Mouse (Mus musculus) heart, postnatal 0 days (tissue): Measurements from ENCODE around the gene Vwa8. TPM values are rescaled to one million over a fixed set of nuclear protein-coding genes. Genes with fewer than 3 reads are reported as not detected.

Source experiments
- ATAC-seq: fragments of 200-750 bp; cut with Nextera tagmentation; 2 replicates; pipeline ENCODE4 v1.8.0; 2017; ENCODE audit warnings: low read depth, moderate number of reproducible peaks, moderate library complexity; ENCODE audit not compliant: insufficient read depth
- DNase-seq: peaks from one replicate; pipeline ENCODE4 v3.0.0-alpha.2; 2016; ENCODE audit warnings: low spot score
- H3K27ac ChIP-seq: fragments of 300-500 bp; sonication (generic); 2 replicates; pipeline ENCODE4 v1.5.1; 2014; ENCODE audit warnings: low read depth, mild to moderate bottlenecking
- H3K27me3 ChIP-seq: fragments of 300-500 bp; sonication (generic); 2 replicates; pipeline ENCODE4 v1.6.1; 2014; ENCODE audit warnings: low read length, mixed read lengths; ENCODE audit not compliant: control insufficient read depth, insufficient read depth
- H3K36me3 ChIP-seq: fragments of 300-500 bp; sonication (generic); replicated peaks from 2 replicates; pipeline ENCODE4 v1.6.1; 2014; ENCODE audit warnings: low read length, mixed read lengths; ENCODE audit not compliant: control insufficient read depth, insufficient read depth
- H3K4me1 ChIP-seq: fragments of 300-500 bp; sonication (generic); 2 replicates; pipeline ENCODE4 v1.6.1; 2014; ENCODE audit warnings: antibody characterized with exemption; ENCODE audit not compliant: control insufficient read depth, insufficient read depth
- H3K4me2 ChIP-seq: fragments of 300-500 bp; sonication (generic); 2 replicates; pipeline ENCODE4 v1.6.1; 2014; ENCODE audit warnings: low read depth, mild to moderate bottlenecking, low read length, moderate library complexity
- H3K4me3 ChIP-seq: fragments of 300-500 bp; sonication (generic); 2 replicates; pipeline ENCODE4 v1.5.1; 2014; ENCODE audit warnings: low read depth, low read length
- H3K9ac ChIP-seq: fragments of 300-500 bp; sonication (generic); replicated peaks from 2 replicates; pipeline ENCODE4 v1.6.1; 2014; ENCODE audit warnings: low read depth, low read length, mixed read lengths
- H3K9me3 ChIP-seq: fragments of 300-500 bp; sonication (generic); replicated peaks from 2 replicates; pipeline ENCODE4 v1.6.1; 2016; ENCODE audit warnings: low read length; ENCODE audit not compliant: control insufficient read depth
- CTCF ChIP-seq: IDR thresholded peaks from 2 replicates; pipeline ENCODE4 v1.5.1; 2016; ENCODE audit warnings: antibody characterized with exemption, control low read depth, low read depth
- EP300 ChIP-seq: IDR thresholded peaks from 2 replicates; pipeline ENCODE4 v1.6.1; 2016; ENCODE audit warnings: antibody characterized with exemption, low read depth
- WGBS: fragments of 180-500 bp; shearing (Covaris S2); extraction: QIAGEN DNeasy Blood & Tissue Kit; methylation state at CpG from one replicate; pipeline ENCODE4 v1.1.7; 2014; 5-methylcytosine and 5-hydroxymethylcytosine counted together
- polyA plus RNA-seq: library from polyadenylated mRNA; unstranded; fragments of >200 nt; fragmentation: Nextera tagmentation; extraction: Ambion mirVana; gene quantifications from 2 replicates; pipeline ENCODE4 v1.2.1, GENCODE M21; 2015
- total RNA-seq: library from RNA; depleted of rRNA; stranded (reverse); fragments of >200 nt; gene quantifications from 2 replicates; pipeline ENCODE4 v1.2.3, GENCODE M21; 2014; ENCODE audit warnings: low replicate concordance

Gene Vwa8
- total and polyA plus RNA-seq, 2 experiments from 2014 or later, result 36.2 to 78.8 TPM

DNA sequence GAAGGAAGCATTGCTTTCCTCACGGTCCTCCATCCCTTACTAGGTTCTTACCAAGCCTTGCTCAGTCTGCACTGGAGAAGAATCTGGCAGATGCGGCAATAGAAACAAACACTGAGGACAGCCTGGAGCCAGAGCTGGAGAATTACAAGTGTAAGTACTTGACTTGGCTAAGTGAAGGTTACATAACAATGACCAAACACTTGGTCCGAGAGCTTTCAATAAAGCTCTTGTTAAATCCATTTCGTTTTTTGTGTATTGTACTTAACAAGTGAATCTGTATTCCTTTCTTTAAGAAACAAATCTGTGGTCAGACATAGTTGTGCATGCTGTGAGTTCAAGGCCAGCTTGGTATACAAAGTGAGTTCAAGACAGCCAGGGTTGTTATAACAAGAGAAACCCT is 169.7 kb downstream of the Vwa8 start:
- no peaks in the 10 kb centered on the region for H3K36me3 ChIP-seq
- no peaks in the 10 kb centered on the region for H3K9me3 ChIP-seq
- DNase-seq (no peak), ATAC-seq (no peak)
- H3K4me3 ChIP-seq, result no peak overlapping the region
- no peaks in the 10 kb centered on the region for H3K4me1 ChIP-seq
- no peak overlapping the region for H3K9ac ChIP-seq
- no peaks in the 10 kb centered on the region for H3K27me3 ChIP-seq
- no peak overlapping the region for H3K4me2 ChIP-seq
- H3K27ac ChIP-seq, result no peak overlapping the region
- WGBS, result 68% methylated on average over 4 of the region's 4 CpGs
- TF ChIP-seq EP300 (no peak), CTCF (no peak)

GRCm38 (mm10) chr14:79021725-79022124 is 172.9 kb downstream of the Vwa8 start:
- 69% methylated on average over 7 of the region's 7 CpGs for WGBS
- TF ChIP-seq CTCF, result no peak
- TF ChIP-seq EP300, result no peak
- Histone ChIP-seq H3K4me3 (no peak overlapping the region), H3K9ac (no peak overlapping the region), H3K4me1 (no peaks in the 10 kb centered on the region), H3K36me3 (no peaks in the 10 kb centered on the region), H3K27me3 (no peaks in the 10 kb centered on the region), H3K4me2 (no peak overlapping the region), H3K9me3 (no peaks in the 10 kb centered on the region), H3K27ac (no peak overlapping the region)
- no peak for DNase-seq
- ATAC-seq, result no peak

DNA sequence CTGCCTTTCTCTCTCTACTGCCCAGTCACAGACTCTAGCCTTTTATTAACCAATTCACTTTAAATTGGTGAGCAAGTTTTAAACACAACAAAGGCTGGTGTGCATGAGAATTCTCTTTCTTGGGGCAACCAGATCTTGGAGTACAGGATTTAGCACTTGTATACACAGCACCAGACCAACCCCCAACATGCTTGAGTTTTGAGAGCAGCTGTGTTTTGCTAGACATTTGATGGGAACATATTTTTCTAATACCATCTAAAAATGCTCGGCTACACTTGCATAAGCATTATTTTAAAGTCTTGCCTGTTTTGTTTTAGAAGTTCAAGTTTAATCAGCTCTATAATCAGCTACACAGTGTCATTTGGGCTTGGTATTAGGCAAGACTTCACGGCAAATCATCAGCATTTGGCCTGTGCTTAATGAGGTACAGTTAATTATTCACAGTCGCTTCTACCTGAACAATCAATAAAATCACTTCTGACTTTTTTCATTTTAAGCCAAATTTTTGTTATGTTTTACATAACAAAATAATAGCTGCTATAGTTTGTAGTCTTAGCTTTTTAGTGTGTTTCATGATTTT is 180.2 kb downstream of the Vwa8 start:
- no peak for TF ChIP-seq CTCF
- no peak for TF ChIP-seq EP300
- no peak overlapping the region for H3K4me3 ChIP-seq
- no peak overlapping the region for H3K27ac ChIP-seq
- H3K9me3 ChIP-seq, result no peaks in the 10 kb centered on the region
- DNase-seq (no peak), ATAC-seq (no peak)
- 84% methylated on average over 3 of the region's 3 CpGs for WGBS
- no peaks in the 10 kb centered on the region for H3K36me3 ChIP-seq
- H3K4me1 ChIP-seq, result no peaks in the 10 kb centered on the region
- H3K27me3 ChIP-seq, result no peaks in the 10 kb centered on the region
- H3K9ac ChIP-seq, result no peak overlapping the region
- H3K4me2 ChIP-seq, result no peak overlapping the region

GRCm38 (mm10) chr14:79030715-79031114 is 181.9 kb downstream of the Vwa8 start:
- no peak for ATAC-seq

GRCm38 (mm10) chr14:79031230-79031740 is 182.4 kb downstream of the Vwa8 start:
- H3K36me3 ChIP-seq, result no peaks in the 10 kb centered on the region
- H3K4me2 ChIP-seq, result no peak overlapping the region
- WGBS, result 90% methylated on average over 8 of the region's 8 CpGs
- H3K9me3 ChIP-seq, result no peaks in the 10 kb centered on the region
- DNase-seq (no peak), ATAC-seq (no peak)
- no peak overlapping the region for H3K9ac ChIP-seq
- H3K4me3 ChIP-seq, result no peak overlapping the region
- no peaks in the 10 kb centered on the region for H3K4me1 ChIP-seq
- H3K27ac ChIP-seq, result no peak overlapping the region
- TF ChIP-seq CTCF, result no peak
- H3K27me3 ChIP-seq, result no peaks in the 10 kb centered on the region

More at GRCm38 (mm10) chr14:79030715-79031114, 181.9 kb downstream of the Vwa8 start:
- Histone ChIP-seq H3K4me3 (no peak overlapping the region), H3K27me3 (no peaks in the 10 kb centered on the region), H3K36me3 (no peaks in the 10 kb centered on the region), H3K4me1 (no peaks in the 10 kb centered on the region), H3K27ac (no peak overlapping the region), H3K9me3 (no peaks in the 10 kb centered on the region), H3K9ac (no peak overlapping the region), H3K4me2 (no peak overlapping the region)
- peak; percentile 24; the same call in 1 of the 2 replicates for TF ChIP-seq CTCF
- TF ChIP-seq EP300, result no peak
- WGBS, result 87% methylated on average over 3 of the region's 3 CpGs
- DNase-seq, result no peak

DNA sequence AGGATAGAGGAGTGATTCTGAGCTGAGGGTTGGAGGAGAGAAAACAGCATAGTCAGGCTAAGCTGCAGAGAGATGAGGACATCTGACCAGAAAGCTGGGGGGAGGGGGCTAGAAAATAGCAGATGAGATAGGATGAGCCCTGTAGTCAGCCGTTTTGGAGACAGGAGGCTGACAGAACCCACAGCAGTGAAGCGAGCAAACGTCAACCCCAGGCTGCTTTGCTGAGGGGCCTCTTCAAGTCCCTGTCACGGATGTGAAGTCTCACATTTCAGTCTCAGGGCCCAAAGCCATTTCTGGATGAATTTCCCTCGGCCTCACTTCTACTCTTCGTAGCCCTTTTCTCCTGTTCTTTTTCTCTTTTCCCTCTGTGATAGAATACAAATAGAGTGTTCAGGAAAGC is 184.5 kb downstream of the Vwa8 start:
- peaks cover under 1% of the 10 kb centered on the region; the same call in 1 of the 2 replicates for H3K36me3 ChIP-seq
- H3K27me3 ChIP-seq, result no peaks in the 10 kb centered on the region
- no peak for ATAC-seq
- no peaks in the 10 kb centered on the region for H3K9me3 ChIP-seq
- H3K27ac ChIP-seq, result no peak overlapping the region
- H3K4me2 ChIP-seq, result no peak overlapping the region
- H3K9ac ChIP-seq, result no peak overlapping the region
- DNase-seq, result no peak
- no peak overlapping the region for H3K4me3 ChIP-seq
- no peaks in the 10 kb centered on the region for H3K4me1 ChIP-seq
- 41% methylated on average over 6 of the region's 6 CpGs for WGBS
- TF ChIP-seq EP300, result no peak
- no peak for TF ChIP-seq CTCF
